ENCODE assay signal across 11 mouse cellular contexts in the genomic region with DNA sequence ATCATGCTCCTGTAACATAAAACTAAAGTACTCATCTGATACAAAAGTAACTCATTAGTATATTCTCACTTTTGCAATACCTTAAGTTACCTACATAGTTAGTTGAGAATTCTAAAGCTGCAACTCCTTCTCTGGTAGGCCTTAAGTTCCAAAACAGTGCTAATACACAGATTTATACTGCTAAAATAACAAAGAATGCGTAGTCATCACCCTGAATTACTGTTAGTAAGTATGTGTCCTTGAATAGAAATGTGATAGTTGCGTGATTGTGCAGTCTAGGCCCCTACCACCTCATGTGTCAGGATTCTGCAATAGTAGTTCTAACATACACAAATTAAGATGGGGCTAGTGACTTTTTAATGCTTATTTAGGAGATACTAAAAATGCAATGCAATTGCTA.
DNase-seq lines count a peak whose midpoint lies in the region; ATAC-seq and TF ChIP-seq lines count a peak whose summit lies in the region.
"Had no signal": no experiment of that assay in that cellular context is flagged by ENCODE, and none has a peak within 500 bp of the region (broad histone marks: within the 10 kb centered on the region; RNA-seq: fewer than 3 reads in every experiment).

No protein-coding gene starts in this region.

- peak overlapping the region; percentile 95 for H3K4me2 ChIP-seq in forebrain, embryonic 12.5 days
- H3K4me2 ChIP-seq in limb, embryonic 12.5 days: peak overlapping the region; percentile 83
- peak overlapping the region; percentile 93 for H3K4me2 ChIP-seq in neural tube, embryonic 14.5 days (ENCODE audit: low read depth, low read length)

- H3K9ac ChIP-seq in forebrain, embryonic 12.5 days: peak overlapping the region; percentile 65
- H3K9ac ChIP-seq in limb, embryonic 12.5 days (replicated peaks): peak overlapping the region; percentile 53
- H3K9ac ChIP-seq in neural tube, embryonic 14.5 days (replicated peaks; ENCODE audit: low read depth, low read length): peak overlapping the region; percentile 98

- no peak for TF ChIP-seq POLR2A in lung, adult 2 months (IDR thresholded peaks at IDR 0.05; ENCODE audit: borderline replicate concordance, extremely low read depth, low read depth, low read length)

- H3K9me3 ChIP-seq in forebrain, embryonic 12.5 days: no peaks in the 10 kb centered on the region
- no peaks in the 10 kb centered on the region for H3K9me3 ChIP-seq in limb, embryonic 12.5 days
- H3K9me3 ChIP-seq in neural tube, embryonic 14.5 days (ENCODE audit: control insufficient read depth, low read length): no peaks in the 10 kb centered on the region

- no peaks in the 10 kb centered on the region for H3K27me3 ChIP-seq in forebrain, embryonic 12.5 days
- no peaks in the 10 kb centered on the region for H3K27me3 ChIP-seq in limb, embryonic 12.5 days
- H3K27me3 ChIP-seq in neural tube, embryonic 14.5 days (ENCODE audit: control insufficient read depth, insufficient read depth, low read length): no peaks in the 10 kb centered on the region
- H3K27me3 ChIP-seq: Patski had no signal

- H3K27ac ChIP-seq in forebrain, embryonic 12.5 days: peak overlapping the region; percentile 42; the same call in 1 of the 2 replicates
- H3K27ac ChIP-seq in limb, embryonic 12.5 days: no peak overlapping the region
- H3K27ac ChIP-seq in neural tube, embryonic 14.5 days (ENCODE audit: low read depth, low read length): no peak overlapping the region

- DNase-seq in lung, adult 2 months: no peak
- DNase-seq in lung, postnatal 25 days (ENCODE audit: low spot score): no peak
- no peak for DNase-seq in cerebellum, postnatal 25 days
- no peak for DNase-seq in yolk sac, embryonic 10.5 days (ENCODE audit: low spot score)
- no peak for DNase-seq in right cerebral cortex, postnatal 10 days (ENCODE audit: low spot score in 2 of 2)
- DNase-seq: cerebellum, adult 18-20 months; thymus, postnatal 36 days had no signal

- H3K4me3 ChIP-seq in lung, adult 2 months (replicated peaks; ENCODE audit: extremely low read depth, low read depth, low read length): peak overlapping the region; percentile 92
- peak overlapping the region; percentile 95 for H3K4me3 ChIP-seq in forebrain, embryonic 12.5 days (replicated peaks)
- peak overlapping the region; percentile 99 for H3K4me3 ChIP-seq in limb, embryonic 12.5 days (replicated peaks)
- peak overlapping the region; percentile 81 for H3K4me3 ChIP-seq in neural tube, embryonic 14.5 days (ENCODE audit: low read depth, low read length)

- H3K36me3 ChIP-seq in forebrain, embryonic 12.5 days (replicated peaks): peaks cover 9% of the 10 kb centered on the region
- peaks cover 10% of the 10 kb centered on the region for H3K36me3 ChIP-seq in limb, embryonic 12.5 days
- H3K36me3 ChIP-seq in neural tube, embryonic 14.5 days (ENCODE audit: control insufficient read depth, insufficient read depth, low read length): no peaks in the 10 kb centered on the region

- peaks cover 26% of the 10 kb centered on the region for H3K4me1 ChIP-seq in lung, adult 2 months (ENCODE audit: control insufficient read depth, insufficient read depth, low read length)
- peaks cover 41% of the 10 kb centered on the region for H3K4me1 ChIP-seq in forebrain, embryonic 12.5 days
- H3K4me1 ChIP-seq in limb, embryonic 12.5 days (replicated peaks): peaks cover 36% of the 10 kb centered on the region
- 0 out of 2 replicates have a peak, but pooled peaks cover 8% of the 10 kb centered on the region for H3K4me1 ChIP-seq in neural tube, embryonic 14.5 days (ENCODE audit: control insufficient read depth, insufficient read depth, low read length)

- no peak for TF ChIP-seq CTCF in lung, adult 2 months (IDR thresholded peaks at IDR 0.05; ENCODE audit: insufficient read depth, low read length)

- 22% methylated on average over 2 of the region's 2 CpGs for WGBS in lung, adult 2 months
- WGBS in forebrain, embryonic 12.5 days: 56% methylated on average over 2 of the region's 2 CpGs
- WGBS in limb, embryonic 12.5 days: 77% methylated on average over 2 of the region's 2 CpGs
- 41% methylated on average over 2 of the region's 2 CpGs for WGBS in neural tube, embryonic 14.5 days

- no peak for ATAC-seq in forebrain, embryonic 12.5 days (ENCODE audit: low FRiP score)
- ATAC-seq in limb, embryonic 12.5 days (ENCODE audit: insufficient number of reproducible peaks, insufficient read depth, low FRiP score, low TSS enrichment, low read depth): no peak
- ATAC-seq in neural tube, embryonic 14.5 days (ENCODE audit: low read depth): no peak
- ATAC-seq: Patski had no signal
